Mouse (Mus musculus) hindbrain, embryonic 11.5 days (tissue): Measurements from ENCODE around the gene Atf4. TPM values are rescaled to one million over a fixed set of nuclear protein-coding genes. Genes with fewer than 3 reads are reported as not detected.
A peak's percentile ranks its signal among the peaks of the same experiment; 100 is the strongest.

ENCODE experiments used
- ATAC-seq: fragments of 200-750 bp; cut with Nextera tagmentation; 2 replicates; pipeline ENCODE4 v1.8.0; 2017; ENCODE audit warnings: mild to moderate bottlenecking, moderate TSS enrichment, moderate library complexity; ENCODE audit not compliant: low FRiP score
- DNase-seq: peaks from one replicate; pipeline ENCODE4 v3.0.0-alpha.2; 2015; ENCODE audit warnings: low spot score
- H3K27ac ChIP-seq: fragments of 300-500 bp; sonication (generic); 2 replicates; pipeline ENCODE4 v1.5.1; 2014; ENCODE audit warnings: mild to moderate bottlenecking, low read depth, low read length
- H3K27me3 ChIP-seq: fragments of 300-500 bp; sonication (generic); 2 replicates; pipeline ENCODE4 v1.6.1; 2014; ENCODE audit warnings: mild to moderate bottlenecking, low read length, moderate library complexity, mixed read lengths; ENCODE audit not compliant: control insufficient read depth, insufficient read depth
- H3K36me3 ChIP-seq: fragments of 300-500 bp; sonication (generic); 2 replicates; pipeline ENCODE4 v1.6.1; 2014; ENCODE audit warnings: mild to moderate bottlenecking, low read length, moderate library complexity, mixed read lengths; ENCODE audit not compliant: control insufficient read depth, insufficient read depth
- H3K4me1 ChIP-seq: fragments of 300-500 bp; sonication (generic); replicated peaks from 2 replicates; pipeline ENCODE4 v1.6.1; 2014; ENCODE audit warnings: low read length, mixed read lengths; ENCODE audit not compliant: control insufficient read depth, insufficient read depth
- H3K4me2 ChIP-seq: fragments of 300-500 bp; sonication (generic); replicated peaks from 2 replicates; pipeline ENCODE4 v1.6.1; 2014; ENCODE audit warnings: mild to moderate bottlenecking, low read depth, low read length
- H3K4me3 ChIP-seq: fragments of 300-500 bp; sonication (generic); 2 replicates; pipeline ENCODE4 v1.5.1; 2014; ENCODE audit warnings: low read depth, low read length
- H3K9ac ChIP-seq: fragments of 300-500 bp; sonication (generic); 2 replicates; pipeline ENCODE4 v1.6.1; 2014; ENCODE audit warnings: low read depth, low read length
- H3K9me3 ChIP-seq: fragments of 300-500 bp; sonication (generic); 2 replicates; pipeline ENCODE4 v1.6.1; 2016; ENCODE audit warnings: low read length; ENCODE audit not compliant: control insufficient read depth
- WGBS: fragments of 180-500 bp; shearing (Covaris S2); extraction: QIAGEN DNeasy Blood & Tissue Kit; methylation state at CpG from one replicate; pipeline ENCODE4 v1.1.7; 2014; 5-methylcytosine and 5-hydroxymethylcytosine counted together
- polyA plus RNA-seq: library from polyadenylated mRNA; unstranded; fragments of >200 nt; fragmentation: Nextera tagmentation; extraction: Ambion mirVana; gene quantifications from 2 replicates; pipeline ENCODE4 v1.2.1, GENCODE M21; 2014

Gene Atf4
- polyA plus RNA-seq, 1 experiment from 2014 or later: 145 TPM

- peaks cover 11% of the 10 kb centered on the region; the same call in 1 of the 2 replicates for H3K4me1 ChIP-seq
- DNase-seq: no peak
- WGBS: 82% methylated on average over 7 of the region's 7 CpGs
Observed at GRCm38 (mm10) chr15:80261100-80261499, 6.1 kb downstream of the Atf4 start.

GRCm38 (mm10) chr15:80263610-80264575, 8.9 kb downstream of the Atf4 start, which contains the start of gene Rps19bp1:
Gene Rps19bp1, minus strand, starts transcription at chr15:80264315.
- ATAC-seq: peak; percentile 86
- Histone ChIP-seq H3K36me3 (no peaks in the 10 kb centered on the region), H3K4me1 (0 out of 2 replicates have a peak, but pooled peaks cover 3% of the 10 kb centered on the region), H3K4me3 (peak within 1 kb of the TSS; percentile 67), H3K9ac (peak within 1 kb of the TSS; percentile 59), H3K4me2 (peak within 1 kb of the TSS; percentile 32), H3K27ac (no peak within 1 kb of the TSS), H3K27me3 (no peaks in the 10 kb centered on the region), H3K9me3 (no peaks in the 10 kb centered on the region)
- 2% methylated on average over 66 of the region's 66 CpGs for WGBS
- DNase-seq: peak; percentile 93

More at GRCm38 (mm10) chr15:80261100-80261499, 6.1 kb downstream of the Atf4 start:
- H3K9ac ChIP-seq: no peak overlapping the region
- H3K4me2 ChIP-seq: no peak overlapping the region
- no peaks in the 10 kb centered on the region for H3K9me3 ChIP-seq
- ATAC-seq: no peak
- no peak overlapping the region for H3K27ac ChIP-seq
- no peaks in the 10 kb centered on the region for H3K27me3 ChIP-seq
- peaks cover 15% of the 10 kb centered on the region for H3K36me3 ChIP-seq
- no peak overlapping the region for H3K4me3 ChIP-seq

GRCm38 (mm10) chr15:80266281-80266680, 11.3 kb downstream of the Atf4 start:
- Histone ChIP-seq H3K4me2 (no peak overlapping the region), H3K4me1 (0 out of 2 replicates have a peak, but pooled peaks cover 3% of the 10 kb centered on the region), H3K9ac (no peak overlapping the region), H3K27ac (no peak overlapping the region), H3K27me3 (no peaks in the 10 kb centered on the region), H3K9me3 (no peaks in the 10 kb centered on the region), H3K4me3 (no peak overlapping the region), H3K36me3 (no peaks in the 10 kb centered on the region)
- 0 out of 2 replicates have a peak, but pooled peaks have one; percentile 17 for ATAC-seq
- peak; percentile 84 for DNase-seq
- WGBS: 3% methylated on average over 2 of the region's 2 CpGs

- H3K27me3 ChIP-seq: no peaks in the 10 kb centered on the region
- H3K9ac ChIP-seq: no peak overlapping the region
- DNase-seq (no peak), ATAC-seq (no peak)
- H3K4me1 ChIP-seq: no peaks in the 10 kb centered on the region
- no peaks in the 10 kb centered on the region for H3K9me3 ChIP-seq
- WGBS: 55% methylated on average over 3 of the region's 3 CpGs
- H3K27ac ChIP-seq: no peak overlapping the region
- H3K36me3 ChIP-seq: no peaks in the 10 kb centered on the region
- H3K4me3 ChIP-seq: no peak overlapping the region
- no peak overlapping the region for H3K4me2 ChIP-seq
Observed at GRCm38 (mm10) chr15:80271858-80272396, 16.9 kb downstream of the Atf4 start.

GRCm38 (mm10) chr15:80277107-80277506, 22.1 kb downstream of the Atf4 start:
- 48% methylated on average over 9 of the region's 9 CpGs for WGBS
- ATAC-seq (no peak), DNase-seq (no peak)
- Histone ChIP-seq H3K36me3 (no peaks in the 10 kb centered on the region), H3K4me2 (no peak overlapping the region), H3K27ac (no peak overlapping the region), H3K4me3 (no peak overlapping the region), H3K9me3 (no peaks in the 10 kb centered on the region), H3K4me1 (peaks cover 5% of the 10 kb centered on the region; the same call in 1 of the 2 replicates), H3K9ac (no peak overlapping the region), H3K27me3 (peaks cover 2% of the 10 kb centered on the region; the same call in 1 of the 2 replicates)

GRCm38 (mm10) chr15:80277625-80278024, 22.6 kb downstream of the Atf4 start:
- Histone ChIP-seq H3K27me3 (peaks cover 2% of the 10 kb centered on the region; the same call in 1 of the 2 replicates), H3K36me3 (no peaks in the 10 kb centered on the region), H3K4me3 (no peak overlapping the region), H3K4me1 (peaks cover 5% of the 10 kb centered on the region; the same call in 1 of the 2 replicates), H3K9ac (no peak overlapping the region), H3K9me3 (no peaks in the 10 kb centered on the region), H3K4me2 (no peak overlapping the region), H3K27ac (no peak overlapping the region)
- WGBS: under 1% methylated on average over 6 of the region's 6 CpGs
- ATAC-seq (no peak), DNase-seq (peak; percentile 84)

- Histone ChIP-seq H3K27ac (no peak overlapping the region), H3K9ac (no peak overlapping the region), H3K4me2 (no peak overlapping the region), H3K4me3 (no peak overlapping the region), H3K9me3 (no peaks in the 10 kb centered on the region), H3K36me3 (no peaks in the 10 kb centered on the region), H3K4me1 (peaks cover 5% of the 10 kb centered on the region; the same call in 1 of the 2 replicates), H3K27me3 (peaks cover 2% of the 10 kb centered on the region; the same call in 1 of the 2 replicates)
- DNase-seq: no peak
- no peak for ATAC-seq
- WGBS: 81% methylated on average over 4 of the region's 5 CpGs
Observed at GRCm38 (mm10) chr15:80278121-80278759, 23.3 kb downstream of the Atf4 start.

- H3K4me3 ChIP-seq: no peak overlapping the region
- no peak for DNase-seq
- 87% methylated on average over 2 of the region's 2 CpGs for WGBS
- peaks cover 5% of the 10 kb centered on the region; the same call in 1 of the 2 replicates for H3K4me1 ChIP-seq
- ATAC-seq: no peak
- no peaks in the 10 kb centered on the region for H3K9me3 ChIP-seq
- H3K36me3 ChIP-seq: no peaks in the 10 kb centered on the region
- H3K27ac ChIP-seq: no peak overlapping the region
- peaks cover 2% of the 10 kb centered on the region; the same call in 1 of the 2 replicates for H3K27me3 ChIP-seq
- H3K9ac ChIP-seq: no peak overlapping the region
- H3K4me2 ChIP-seq: no peak overlapping the region
Observed at GRCm38 (mm10) chr15:80279053-80279452, 24.1 kb downstream of the Atf4 start.
